Mouse (Mus musculus): ENCODE results near the gene Ppp1r35.

Gene Ppp1r35

GRCm38 (mm10) chr5:137751221-137751887, 27.3 kb upstream of the Ppp1r35 start:
- DNase-seq (ENCODE audit: low spot score): no peak

GRCm38 (mm10) chr5:137751988-137752387, 26.7 kb upstream of the Ppp1r35 start:
- no peak for DNase-seq (ENCODE audit: low spot score)

- no peak for DNase-seq (ENCODE audit: low spot score)
Observed at GRCm38 (mm10) chr5:137753111-137753832, 25.4 kb upstream of the Ppp1r35 start.

- peak; percentile 51 for DNase-seq (ENCODE audit: low spot score)
Observed at GRCm38 (mm10) chr5:137755425-137755824, 23.2 kb upstream of the Ppp1r35 start.

GRCm38 (mm10) chr5:137756106-137756505, 22.5 kb upstream of the Ppp1r35 start:
- no peak for DNase-seq (ENCODE audit: low spot score)

- peak; percentile 92 for DNase-seq (ENCODE audit: low spot score)
Observed at GRCm38 (mm10) chr5:137756882-137757661, 21.6 kb upstream of the Ppp1r35 start.

GRCm38 (mm10) chr5:137757887-137758286, 20.8 kb upstream of the Ppp1r35 start:
- DNase-seq (ENCODE audit: low spot score): no peak

- DNase-seq (ENCODE audit: low spot score): no peak
Observed at GRCm38 (mm10) chr5:137758921-137759534, 19.6 kb upstream of the Ppp1r35 start.

- peak; percentile 98 for DNase-seq (ENCODE audit: low spot score)
Observed at GRCm38 (mm10) chr5:137759971-137760412, 18.7 kb upstream of the Ppp1r35 start.

GRCm38 (mm10) chr5:137764609-137765340, 13.9 kb upstream of the Ppp1r35 start:
- DNase-seq (ENCODE audit: low spot score): no peak

GRCm38 (mm10) chr5:137766270-137766669, 12.4 kb upstream of the Ppp1r35 start:
- no peak for DNase-seq (ENCODE audit: low spot score)

GRCm38 (mm10) chr5:137768475-137768874, 10.2 kb upstream of the Ppp1r35 start:
- DNase-seq (ENCODE audit: low spot score): no peak

- peak; percentile 84 for DNase-seq (ENCODE audit: low spot score)
Observed at GRCm38 (mm10) chr5:137770709-137771108, 7.9 kb upstream of the Ppp1r35 start.

GRCm38 (mm10) chr5:137772755-137773154, 5.9 kb upstream of the Ppp1r35 start:
- no peak for DNase-seq (ENCODE audit: low spot score)

GRCm38 (mm10) chr5:137775587-137776290, 2.9 kb upstream of the Ppp1r35 start:
- DNase-seq (ENCODE audit: low spot score): no peak

GRCm38 (mm10) chr5:137776408-137776918, 2.2 kb upstream of the Ppp1r35 start:
- no peak for DNase-seq (ENCODE audit: low spot score)

- DNase-seq (ENCODE audit: low spot score): no peak
Observed at GRCm38 (mm10) chr5:137777267-137777845, 1.3 kb upstream of the Ppp1r35 start.

GRCm38 (mm10) chr5:137779053-137779933, 644 bp downstream of the Ppp1r35 start:
- no peak for DNase-seq (ENCODE audit: low spot score)

- no peak for DNase-seq (ENCODE audit: low spot score)
Observed at GRCm38 (mm10) chr5:137781661-137782060, 3.0 kb downstream of the Ppp1r35 start.
